Mouse (Mus musculus) G1E (cell line): Measurements from ENCODE around the gene Retreg1.

ENCODE experiments used
- CTCF ChIP-seq: IDR thresholded peaks from 2 replicates; pipeline ENCODE4 v1.5.1; 2012; ENCODE audit warnings: low read depth, low read length, inconsistent platforms, mixed read lengths
- GATA1 ChIP-seq: IDR thresholded peaks from 2 replicates; pipeline ENCODE4 v1.6.1; 2012; ENCODE audit warnings: borderline replicate concordance, low read length, inconsistent platforms, mixed read lengths
- GATA2 ChIP-seq: IDR thresholded peaks from 2 replicates; pipeline ENCODE4 v1.6.1; 2012; ENCODE audit warnings: low read depth, low read length, inconsistent platforms, borderline replicate concordance
- POLR2AphosphoS5 ChIP-seq: IDR thresholded peaks from 2 replicates; pipeline ENCODE4 v1.6.1; 2012; ENCODE audit warnings: low read depth, low read length, inconsistent platforms; ENCODE audit not compliant: insufficient replicate concordance
- TAL1 ChIP-seq: conservative IDR thresholded peaks from 2 replicates; pipeline ENCODE4 v1.6.1; 2012; ENCODE audit warnings: low read depth, low read length, inconsistent platforms, mixed read lengths

DNA sequence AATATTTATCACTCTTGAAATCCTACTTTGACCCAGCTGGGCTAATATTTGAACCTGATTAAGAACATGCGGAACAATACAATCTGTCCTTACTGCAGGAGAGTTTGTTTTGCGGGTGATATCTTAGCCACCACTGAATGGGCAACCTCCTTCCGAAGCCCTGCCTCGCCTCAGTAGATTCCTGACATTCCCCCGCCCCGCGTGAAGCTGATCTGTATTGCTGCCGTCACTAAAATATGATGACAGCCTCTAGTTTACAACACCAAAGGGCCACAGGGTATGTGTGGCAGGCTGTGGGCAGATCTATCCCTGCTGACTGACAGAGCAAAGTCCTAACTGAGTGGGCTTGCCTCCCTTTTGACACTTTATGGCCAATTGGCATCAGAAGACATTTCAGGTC lies 102.2 kb downstream of the Retreg1 start:
- no peak for TF ChIP-seq CTCF
- TF ChIP-seq GATA2: no peak
- TF ChIP-seq TAL1: no peak
- no peak for TF ChIP-seq GATA1
- no peak for TF ChIP-seq POLR2AphosphoS5
